Mouse (Mus musculus): ENCODE measurements around the gene Nptn. TPM values are rescaled to one million over a fixed set of nuclear protein-coding genes. Genes with fewer than 3 reads are reported as not detected.

The Nptn gene
- total RNA-seq, 1 experiment: 131 TPM

DNA sequence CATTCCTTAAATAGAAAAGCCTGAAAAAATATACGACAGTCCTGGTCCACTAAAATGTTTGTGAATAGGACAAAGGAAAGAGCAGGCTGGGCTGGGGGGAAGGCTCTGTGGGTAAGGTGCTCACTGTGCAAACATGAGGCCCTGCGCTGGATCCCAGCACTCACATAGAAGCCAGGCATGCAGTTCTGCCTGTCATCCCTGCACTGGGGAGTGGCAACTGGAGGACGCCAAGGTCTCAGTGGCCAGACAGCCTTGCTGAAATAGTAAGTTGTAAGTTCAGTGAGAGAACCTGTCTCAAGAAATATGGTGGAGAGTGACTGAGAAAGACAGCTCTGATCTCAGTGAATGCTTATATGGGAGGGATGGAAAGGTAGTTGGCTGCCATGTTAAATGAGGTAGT, 78.6 kb downstream of the Nptn start:
- in situ Hi-C loops (cut with MboI; ENCODE audit: low sequenced_read_pairs in 2 of 2, unreplicated experiment in 2 of 2): no loop called here
- no peak overlapping the region for H3K27ac ChIP-seq (ENCODE audit: insufficient read depth, low read depth, low read length, poor library complexity, severe bottlenecking)
- H3K4me1 ChIP-seq (ENCODE audit: control insufficient read depth in 2 of 2, insufficient read depth in 2 of 2, low read length in 2 of 2, poor library complexity in 1 of 2): no peaks in the 10 kb centered on the region
- no peak for TF ChIP-seq HCFC1 (IDR thresholded peaks at IDR 0.05; ENCODE audit: borderline replicate concordance, insufficient read depth, low read length)
- peaks cover 6% of the 10 kb centered on the region; the same call in 1 of the 2 replicates for H3K36me3 ChIP-seq (ENCODE audit: control insufficient read depth, insufficient read depth, low read length, poor library complexity, severe bottlenecking)
- H3K9me3 ChIP-seq (ENCODE audit: control insufficient read depth, insufficient read depth, low read depth, low read length): no peaks in the 10 kb centered on the region
- H3K9ac ChIP-seq (ENCODE audit: insufficient read depth, low read depth, low read length, poor library complexity, severe bottlenecking): no peak overlapping the region
- H3K4me3 ChIP-seq (ENCODE audit: insufficient read depth in 1 of 2, low read depth in 1 of 2, low read length in 2 of 2, poor library complexity in 1 of 2, severe bottlenecking in 1 of 2): no peak overlapping the region
- no peak for DNase-seq (ENCODE audit: low read depth, low spot score)

DNA sequence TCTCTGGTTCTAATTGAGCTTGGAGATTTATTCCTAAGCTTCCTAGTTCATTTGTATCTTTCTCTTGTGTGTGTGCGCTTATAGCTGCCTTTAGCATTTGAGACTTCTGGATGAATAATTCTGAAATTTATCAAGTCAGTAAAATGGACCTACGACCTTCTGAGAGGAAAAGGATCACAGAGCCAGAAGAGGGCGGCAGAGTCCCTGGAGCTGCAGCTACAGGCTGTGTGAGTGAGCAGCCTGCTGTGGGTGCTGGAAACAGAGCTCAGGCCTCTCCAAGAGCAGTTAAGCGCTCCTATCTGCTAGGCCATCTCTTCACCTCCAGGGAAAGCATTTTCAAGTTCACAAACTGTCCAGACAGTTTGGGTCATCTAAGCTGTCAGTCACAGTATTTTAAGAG, 80.0 kb downstream of the Nptn start:
- TF ChIP-seq MAFK (IDR thresholded peaks at IDR 0.05; ENCODE audit: insufficient read depth, low read depth, low read length) (no peak), CHD2 (IDR thresholded peaks at IDR 0.05; ENCODE audit: low read depth, low read length) (no peak), ZNF384 (IDR thresholded peaks at IDR 0.05; ENCODE audit: low read depth, low read length) (no peak), ZC3H11A (IDR thresholded peaks at IDR 0.05; ENCODE audit: borderline replicate concordance, low read depth, low read length) (no peak), HCFC1 (IDR thresholded peaks at IDR 0.05; ENCODE audit: borderline replicate concordance, insufficient read depth, low read length) (no peak)
- Histone ChIP-seq H3K9me3 (ENCODE audit: control insufficient read depth, insufficient read depth, low read depth, low read length) (no peaks in the 10 kb centered on the region), H3K27ac (ENCODE audit: insufficient read depth, low read depth, low read length, poor library complexity, severe bottlenecking) (no peak overlapping the region), H3K4me3 (ENCODE audit: insufficient read depth in 1 of 2, low read depth in 1 of 2, low read length in 2 of 2, poor library complexity in 1 of 2, severe bottlenecking in 1 of 2) (no peak overlapping the region), H3K9ac (ENCODE audit: insufficient read depth, low read depth, low read length, poor library complexity, severe bottlenecking) (no peak overlapping the region), H3K4me1 (ENCODE audit: control insufficient read depth in 2 of 2, insufficient read depth in 2 of 2, low read length in 2 of 2, poor library complexity in 1 of 2) (peaks cover 0 to under 1% of the 10 kb centered on the region in 2 experiments; a peak in 1 of 4 replicates), H3K36me3 (ENCODE audit: control insufficient read depth, insufficient read depth, low read length, poor library complexity, severe bottlenecking) (peaks cover 6% of the 10 kb centered on the region; the same call in 1 of the 2 replicates)
- in situ Hi-C loops (cut with MboI; ENCODE audit: low sequenced_read_pairs in 2 of 2, unreplicated experiment in 2 of 2): no loop called here
- DNase-seq (ENCODE audit: low read depth, low spot score): no peak

DNA sequence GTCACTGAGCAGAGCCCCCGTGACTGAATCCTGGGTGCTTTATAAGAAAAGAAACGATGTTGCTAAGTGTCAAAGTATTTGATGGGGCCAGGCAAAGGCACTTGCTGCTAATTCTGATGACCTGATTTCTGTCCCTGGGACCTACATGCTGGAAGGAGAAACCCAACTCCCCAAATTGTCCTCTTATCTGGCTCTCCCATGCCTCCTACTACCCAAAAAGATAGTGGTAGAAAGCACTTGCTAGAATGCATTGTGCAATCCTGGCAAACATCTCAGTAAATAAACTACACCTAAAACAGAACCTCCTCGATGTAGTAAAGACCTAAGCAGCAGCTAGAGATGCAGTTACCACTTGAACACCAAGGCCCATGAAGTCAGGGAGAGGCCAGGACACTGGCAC, 80.8 kb downstream of the Nptn start:
- no peak overlapping the region for H3K4me3 ChIP-seq (ENCODE audit: insufficient read depth in 1 of 2, low read depth in 1 of 2, low read length in 2 of 2, poor library complexity in 1 of 2, severe bottlenecking in 1 of 2)

DNA sequence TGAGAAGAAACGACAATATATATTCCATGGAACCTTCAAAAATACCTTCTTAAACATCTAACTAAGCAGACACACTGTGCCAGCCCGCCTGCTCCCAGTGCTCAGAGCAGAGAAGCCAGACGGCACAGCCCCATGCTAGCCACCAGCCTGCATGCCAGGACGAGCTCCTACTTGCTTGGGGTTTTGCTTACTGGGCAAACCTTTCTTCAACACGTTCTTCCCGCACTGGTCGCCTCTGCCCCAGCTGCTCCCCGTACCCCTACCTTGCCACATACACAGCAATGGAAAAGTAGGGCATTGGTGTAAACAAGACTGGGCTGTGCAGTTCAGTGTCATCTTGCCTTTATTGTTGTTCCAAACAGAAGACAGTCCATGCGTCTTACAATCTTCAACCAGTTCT, 83.5 kb downstream of the Nptn start:
- H3K4me1 ChIP-seq (ENCODE audit: control insufficient read depth in 2 of 2, insufficient read depth in 2 of 2, low read length in 2 of 2, poor library complexity in 1 of 2): peaks cover 0 to 6% of the 10 kb centered on the region in 2 experiments; a peak in 2 of 4 replicates
- H3K9me3 ChIP-seq (ENCODE audit: control insufficient read depth, insufficient read depth, low read depth, low read length): no peaks in the 10 kb centered on the region
- H3K9ac ChIP-seq (ENCODE audit: insufficient read depth, low read depth, low read length, poor library complexity, severe bottlenecking): no peak overlapping the region
- H3K27ac ChIP-seq (ENCODE audit: insufficient read depth, low read depth, low read length, poor library complexity, severe bottlenecking): no peak overlapping the region
- no peak for DNase-seq (ENCODE audit: low read depth, low spot score)
- no peaks in the 10 kb centered on the region; the same call in 1 of the 2 replicates for H3K36me3 ChIP-seq (ENCODE audit: control insufficient read depth, insufficient read depth, low read length, poor library complexity, severe bottlenecking)
- TF ChIP-seq CHD2 (IDR thresholded peaks at IDR 0.05; ENCODE audit: low read depth, low read length) (no peak), ZC3H11A (IDR thresholded peaks at IDR 0.05; ENCODE audit: borderline replicate concordance, low read depth, low read length) (no peak)
- no peak overlapping the region for H3K4me3 ChIP-seq (ENCODE audit: insufficient read depth in 1 of 2, low read depth in 1 of 2, low read length in 2 of 2, poor library complexity in 1 of 2, severe bottlenecking in 1 of 2)
- in situ Hi-C loops (cut with MboI; ENCODE audit: low sequenced_read_pairs in 2 of 2, unreplicated experiment in 2 of 2): no loop called here

More for the DNA sequence above, 80.8 kb downstream of the Nptn start:
- Histone ChIP-seq H3K4me1 (ENCODE audit: control insufficient read depth in 2 of 2, insufficient read depth in 2 of 2, low read length in 2 of 2, poor library complexity in 1 of 2) (peaks cover 0 to 5% of the 10 kb centered on the region in 2 experiments; a peak in 2 of 4 replicates), H3K27ac (ENCODE audit: insufficient read depth, low read depth, low read length, poor library complexity, severe bottlenecking) (no peak overlapping the region), H3K9me3 (ENCODE audit: control insufficient read depth, insufficient read depth, low read depth, low read length) (no peaks in the 10 kb centered on the region), H3K36me3 (ENCODE audit: control insufficient read depth, insufficient read depth, low read length, poor library complexity, severe bottlenecking) (peaks cover 5% of the 10 kb centered on the region; the same call in 1 of the 2 replicates), H3K9ac (ENCODE audit: insufficient read depth, low read depth, low read length, poor library complexity, severe bottlenecking) (no peak overlapping the region)
- TF ChIP-seq ZC3H11A (IDR thresholded peaks at IDR 0.05; ENCODE audit: borderline replicate concordance, low read depth, low read length) (no peak), HCFC1 (IDR thresholded peaks at IDR 0.05; ENCODE audit: borderline replicate concordance, insufficient read depth, low read length) (no peak), CHD2 (IDR thresholded peaks at IDR 0.05; ENCODE audit: low read depth, low read length) (no peak), MAFK (IDR thresholded peaks at IDR 0.05; ENCODE audit: insufficient read depth, low read depth, low read length) (no peak), ZNF384 (IDR thresholded peaks at IDR 0.05; ENCODE audit: low read depth, low read length) (no peak)
- no peak for DNase-seq (ENCODE audit: low read depth, low spot score)
- in situ Hi-C loops (cut with MboI; ENCODE audit: low sequenced_read_pairs in 2 of 2, unreplicated experiment in 2 of 2): no loop called here

DNA sequence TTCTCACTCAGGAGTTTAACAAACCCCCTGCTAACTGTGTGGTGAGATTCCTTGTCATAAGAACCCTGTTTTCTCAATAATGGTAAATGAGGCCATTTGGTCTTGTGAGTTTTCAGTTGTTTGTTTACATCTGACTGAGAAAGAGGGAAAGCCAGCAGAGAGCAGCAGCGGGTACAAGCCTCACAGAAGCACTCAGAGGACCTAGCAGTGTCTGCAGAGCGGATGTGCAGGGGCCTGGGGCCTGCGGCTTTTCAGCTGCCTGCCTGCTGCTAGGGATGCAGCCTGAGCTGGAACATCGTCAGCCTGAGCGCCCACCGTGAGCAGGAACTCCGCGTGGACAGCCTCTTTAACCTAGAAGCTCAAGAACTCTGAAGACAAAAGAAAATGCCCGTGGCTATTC, 84.2 kb downstream of the Nptn start:
- Histone ChIP-seq H3K27ac (ENCODE audit: insufficient read depth, low read depth, low read length, poor library complexity, severe bottlenecking) (no peak overlapping the region), H3K9me3 (ENCODE audit: control insufficient read depth, insufficient read depth, low read depth, low read length) (no peaks in the 10 kb centered on the region), H3K36me3 (ENCODE audit: control insufficient read depth, insufficient read depth, low read length, poor library complexity, severe bottlenecking) (no peaks in the 10 kb centered on the region; the same call in 1 of the 2 replicates), H3K4me3 (ENCODE audit: insufficient read depth in 1 of 2, low read depth in 1 of 2, low read length in 2 of 2, poor library complexity in 1 of 2, severe bottlenecking in 1 of 2) (no peak overlapping the region), H3K9ac (ENCODE audit: insufficient read depth, low read depth, low read length, poor library complexity, severe bottlenecking) (no peak overlapping the region), H3K4me1 (ENCODE audit: control insufficient read depth in 2 of 2, insufficient read depth in 2 of 2, low read length in 2 of 2, poor library complexity in 1 of 2) (peaks cover 2 to 6% of the 10 kb centered on the region in 2 experiments; a peak in 2 of 4 replicates)
- TF ChIP-seq HCFC1 (IDR thresholded peaks at IDR 0.05; ENCODE audit: borderline replicate concordance, insufficient read depth, low read length): no peak
- no peak for TF ChIP-seq CHD2 (IDR thresholded peaks at IDR 0.05; ENCODE audit: low read depth, low read length)
- no peak for TF ChIP-seq ZC3H11A (IDR thresholded peaks at IDR 0.05; ENCODE audit: borderline replicate concordance, low read depth, low read length)
- no peak for TF ChIP-seq MAFK (IDR thresholded peaks at IDR 0.05; ENCODE audit: insufficient read depth, low read depth, low read length)
- no peak for TF ChIP-seq ZNF384 (IDR thresholded peaks at IDR 0.05; ENCODE audit: low read depth, low read length)
- no peak for DNase-seq (ENCODE audit: low read depth, low spot score)
- in situ Hi-C loops (cut with MboI; ENCODE audit: low sequenced_read_pairs in 2 of 2, unreplicated experiment in 2 of 2): no loop called here
